Mouse (Mus musculus): ENCODE results near the gene Rad51d.
"Not testable (repeated sequence)": the region's sequence is repeated elsewhere in the genome, so short reads cannot be mapped to it uniquely, and the experiment has no call there.

Rad51d gene

DNA sequence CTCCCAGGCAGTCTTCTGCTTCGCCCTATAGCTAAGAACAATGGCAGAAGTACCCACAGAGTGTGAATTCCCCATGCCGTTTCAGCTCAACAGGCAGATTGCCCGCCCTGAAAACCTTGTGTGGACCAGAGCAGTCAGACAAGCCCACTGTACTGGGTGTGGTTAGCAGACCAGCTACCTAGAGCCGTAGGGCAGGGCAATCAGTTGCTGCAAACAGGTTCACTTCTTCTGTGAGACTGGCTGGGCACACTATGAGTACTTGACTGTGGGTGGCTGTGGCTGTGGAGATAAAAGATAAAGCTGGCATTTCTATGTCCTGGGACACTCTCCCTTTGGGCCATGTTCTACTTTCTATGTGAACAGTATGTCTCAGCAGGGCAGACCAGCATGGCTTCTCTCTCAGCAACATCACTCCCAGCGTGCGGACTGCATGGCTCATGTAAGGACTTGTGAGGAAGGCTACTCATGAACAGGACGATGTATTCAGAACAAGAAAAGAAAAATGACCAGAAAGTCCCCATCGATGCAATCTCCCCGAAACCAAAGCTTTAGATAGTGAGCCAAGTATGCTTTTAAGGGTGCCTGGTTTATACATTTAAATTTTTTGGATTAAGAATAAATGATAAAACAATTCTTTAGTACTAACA is 35.0 kb downstream of the Rad51d start:
- DNase-seq (ENCODE audit: low spot score), result no peak

DNA sequence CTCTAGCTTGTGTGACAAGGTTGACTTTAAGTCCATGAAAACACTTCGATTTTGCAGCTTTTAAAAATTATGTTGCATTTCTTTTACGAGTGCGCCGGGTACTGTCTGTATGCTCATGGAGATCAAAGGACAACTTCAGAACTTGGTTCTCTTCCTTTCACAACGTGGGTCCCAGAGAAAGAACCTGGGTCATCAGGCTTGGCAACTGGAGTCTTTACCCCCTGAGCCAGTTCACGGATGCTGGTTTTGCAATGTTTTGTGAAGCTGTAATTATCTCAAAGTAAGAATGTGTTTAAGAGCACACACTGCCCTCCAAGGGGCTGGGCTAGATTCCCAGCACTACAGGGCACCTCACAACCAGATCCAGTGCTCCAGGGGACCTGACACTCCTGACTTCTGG is 36.3 kb downstream of the Rad51d start:
- DNase-seq (ENCODE audit: low spot score), result no peak

- DNase-seq (ENCODE audit: low spot score), result no peak
Observed at GRCm38 (mm10) chr11:82852958-82853357, 37.5 kb downstream of the Rad51d start.

DNA sequence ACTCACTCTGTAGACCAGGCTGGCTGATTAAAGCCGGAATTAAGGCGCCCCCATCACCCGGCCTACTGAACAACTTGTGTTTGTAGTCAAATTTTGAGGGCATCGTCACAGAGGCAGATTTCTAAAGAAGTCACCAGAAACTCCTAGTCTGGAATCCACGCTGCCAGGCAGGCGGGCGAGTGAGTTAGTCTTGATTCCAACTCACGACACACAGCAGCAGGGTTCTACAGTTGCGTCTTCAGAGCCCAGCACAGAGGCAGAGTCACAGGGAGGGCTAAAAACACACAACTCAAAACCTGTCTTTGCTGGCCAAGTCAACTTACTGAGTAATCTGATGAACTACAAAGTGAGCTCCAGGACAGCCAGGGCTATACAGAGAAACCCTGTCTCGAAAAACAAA is 37.9 kb downstream of the Rad51d start:
- no peak for DNase-seq (ENCODE audit: low spot score)

DNA sequence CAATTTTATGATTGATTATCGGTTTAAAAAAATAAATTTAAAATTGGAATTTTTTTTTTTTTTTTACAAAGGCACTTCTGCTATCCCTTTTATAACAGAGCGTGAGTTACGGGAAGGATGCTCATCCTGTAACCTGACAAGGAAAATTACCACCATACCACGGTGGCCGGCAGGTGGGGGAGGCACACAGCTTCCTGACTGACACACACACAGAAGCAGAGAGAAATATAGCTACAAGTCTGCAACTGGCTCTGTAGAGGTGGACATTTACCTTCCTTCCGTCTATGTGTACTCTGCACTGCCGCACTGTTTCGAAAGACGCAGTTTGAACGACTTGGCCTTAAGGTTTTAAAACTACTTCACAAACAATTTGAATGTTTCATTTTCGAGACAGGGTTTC is 38.3 kb downstream of the Rad51d start:
- DNase-seq (ENCODE audit: low spot score), result no peak

DNA sequence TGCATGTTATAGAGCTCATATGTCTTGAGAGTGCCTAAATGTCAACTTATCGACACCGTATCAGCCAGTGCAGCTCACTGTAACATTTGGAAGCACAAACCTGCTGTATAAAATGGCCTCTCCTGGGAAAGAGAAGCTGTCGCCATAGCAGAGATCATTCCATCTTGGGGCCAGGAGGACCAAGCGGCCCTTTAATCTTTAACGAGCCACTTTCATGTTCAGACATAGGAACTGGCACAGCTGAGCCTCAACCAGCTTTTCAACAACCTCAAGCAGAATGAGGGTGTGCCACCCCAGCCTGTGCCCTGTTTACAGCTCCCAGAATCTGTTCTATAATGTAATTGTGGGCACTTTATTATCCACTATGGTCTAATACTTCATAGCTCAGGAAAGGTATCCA is 40.2 kb downstream of the Rad51d start:
- no peak for DNase-seq (ENCODE audit: low spot score)

DNA sequence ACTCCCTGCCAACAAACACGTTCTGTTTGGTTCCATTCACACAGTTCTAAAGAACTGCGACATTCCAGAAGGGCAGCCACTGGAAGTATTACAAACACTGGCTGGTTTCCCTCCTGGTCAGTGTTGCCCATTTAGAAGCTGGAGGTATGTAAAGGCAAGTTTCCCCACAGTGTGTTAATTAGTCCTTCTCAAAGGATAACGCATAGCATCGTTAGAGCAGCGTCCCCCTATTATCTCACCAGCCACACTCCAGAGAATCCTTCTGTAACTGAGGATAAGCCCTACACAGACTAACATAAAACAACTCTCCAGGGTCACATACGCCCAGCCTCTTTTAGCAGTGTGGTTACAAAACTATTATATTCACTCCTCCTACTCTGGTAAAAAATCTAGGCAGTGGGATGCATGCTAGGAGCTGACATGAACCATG is 42.8 kb downstream of the Rad51d start:
- no peak for DNase-seq (ENCODE audit: low spot score)

- no peak for DNase-seq (ENCODE audit: low spot score)
Observed at GRCm38 (mm10) chr11:82846938-82847337, 43.5 kb downstream of the Rad51d start.

GRCm38 (mm10) chr11:82846079-82846436 is 44.4 kb downstream of the Rad51d start:
- DNase-seq (ENCODE audit: low spot score), result no peak

DNA sequence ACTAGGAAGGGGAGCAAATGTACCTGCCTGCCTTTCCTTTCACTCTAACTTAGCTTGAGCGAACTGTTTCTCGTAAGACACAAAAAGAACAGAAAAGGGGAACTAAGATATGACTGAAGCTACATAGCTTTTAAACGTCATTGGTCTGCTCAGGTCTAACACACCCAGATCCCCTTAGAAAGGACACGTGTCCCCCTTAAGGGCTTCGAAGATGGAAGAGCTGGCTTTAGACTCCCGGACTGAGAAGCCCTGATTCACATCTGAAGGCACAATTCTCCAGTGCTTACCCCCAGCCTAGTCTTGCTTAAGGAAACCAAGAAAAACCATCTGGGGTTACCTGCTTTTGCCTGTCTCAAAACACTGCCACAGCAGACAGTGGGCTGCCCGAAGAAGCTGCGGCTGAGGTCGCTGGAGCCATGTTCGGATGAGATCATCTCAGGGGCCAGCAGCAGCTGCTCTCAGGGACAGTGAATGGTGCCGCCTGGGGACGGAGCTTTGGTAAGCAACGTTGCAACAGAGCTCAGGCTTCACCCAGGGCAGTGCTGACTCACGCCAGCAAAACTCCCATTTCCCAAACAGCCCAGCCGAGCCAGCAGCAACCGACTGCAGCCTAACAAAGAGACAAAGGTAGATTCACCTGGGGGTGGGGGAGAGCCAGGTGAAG is 44.9 kb downstream of the Rad51d start:
- no peak for DNase-seq (ENCODE audit: low spot score)

DNA sequence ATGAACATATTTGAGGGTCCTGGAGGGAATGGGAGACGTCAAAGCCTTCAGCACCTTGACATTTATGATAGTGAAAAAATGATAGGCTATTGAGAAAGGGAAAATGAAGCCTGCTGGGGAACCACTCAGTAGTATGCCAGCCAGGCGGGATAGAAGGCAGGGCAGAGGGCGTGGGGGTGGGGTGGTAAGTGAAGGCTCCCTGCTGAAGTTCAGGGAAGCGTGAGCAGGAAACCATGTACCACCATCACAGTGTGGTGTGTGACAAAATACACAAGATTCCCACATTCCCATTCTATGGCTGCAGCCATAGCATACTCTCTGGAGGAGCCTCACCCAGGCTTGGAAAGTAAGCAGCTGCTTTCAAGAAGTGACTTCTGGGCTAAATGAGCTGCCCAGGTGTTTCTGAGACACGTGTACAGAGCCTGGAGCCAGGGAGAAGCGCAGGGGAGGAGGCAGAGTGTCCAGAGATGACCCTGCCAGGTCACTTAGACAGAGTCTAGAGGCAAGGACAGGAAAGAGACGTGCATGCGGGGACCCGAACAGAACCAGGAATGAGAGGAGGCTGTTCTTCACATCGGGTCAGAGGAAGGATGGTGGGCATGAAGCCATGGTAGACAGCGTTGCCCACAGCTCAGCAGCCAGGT is 45.5 kb downstream of the Rad51d start:
- no peak for DNase-seq (ENCODE audit: low spot score)

GRCm38 (mm10) chr11:82838511-82838910 is 51.9 kb downstream of the Rad51d start:
- DNase-seq (ENCODE audit: low spot score), result no peak

DNA sequence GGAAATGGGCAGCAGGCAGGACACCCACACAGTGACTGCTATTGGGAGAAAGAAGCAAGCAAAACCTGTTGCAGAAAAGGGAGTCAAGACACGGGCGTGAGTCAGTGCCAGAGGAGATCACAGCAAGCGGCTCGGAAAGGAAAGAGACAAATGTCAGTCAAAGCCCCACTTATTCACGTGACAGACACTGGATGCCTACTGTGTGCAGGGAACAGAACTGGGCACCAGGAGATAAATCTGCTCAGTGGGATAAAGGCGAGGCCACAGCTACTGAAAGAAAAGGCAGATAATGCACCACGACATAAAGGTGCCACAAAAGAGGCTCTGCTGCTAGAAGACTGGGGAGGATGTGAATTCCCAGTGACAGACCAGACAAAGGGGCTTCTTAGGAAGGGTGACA is 52.6 kb downstream of the Rad51d start:
- no peak for DNase-seq (ENCODE audit: low spot score)

- DNase-seq (ENCODE audit: low spot score), result no peak
Observed at GRCm38 (mm10) chr11:82837192-82837591, 53.2 kb downstream of the Rad51d start.

- no peak for DNase-seq (ENCODE audit: low spot score)
Observed at GRCm38 (mm10) chr11:82835616-82836432, 54.6 kb downstream of the Rad51d start.

DNA sequence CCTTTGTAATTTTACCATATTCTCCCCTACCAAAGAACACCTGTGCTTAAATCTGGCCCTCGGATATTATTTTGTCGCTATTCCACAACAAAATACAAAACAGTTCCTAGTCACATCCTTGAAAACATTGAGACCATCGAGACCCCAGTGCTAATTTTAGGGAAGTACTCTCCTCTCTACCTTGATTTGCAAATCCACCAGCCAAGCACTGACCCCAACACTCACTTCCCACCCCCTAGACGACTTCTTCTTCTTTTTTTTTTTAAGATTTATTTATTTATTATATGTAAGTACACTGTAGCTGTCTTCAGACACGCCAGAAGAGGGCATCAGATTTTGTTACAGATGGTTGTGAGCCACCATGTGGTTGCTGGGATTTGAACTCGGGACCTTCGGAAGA is 56.1 kb downstream of the Rad51d start:
- DNase-seq (ENCODE audit: low spot score), result not testable (repeated sequence)

DNA sequence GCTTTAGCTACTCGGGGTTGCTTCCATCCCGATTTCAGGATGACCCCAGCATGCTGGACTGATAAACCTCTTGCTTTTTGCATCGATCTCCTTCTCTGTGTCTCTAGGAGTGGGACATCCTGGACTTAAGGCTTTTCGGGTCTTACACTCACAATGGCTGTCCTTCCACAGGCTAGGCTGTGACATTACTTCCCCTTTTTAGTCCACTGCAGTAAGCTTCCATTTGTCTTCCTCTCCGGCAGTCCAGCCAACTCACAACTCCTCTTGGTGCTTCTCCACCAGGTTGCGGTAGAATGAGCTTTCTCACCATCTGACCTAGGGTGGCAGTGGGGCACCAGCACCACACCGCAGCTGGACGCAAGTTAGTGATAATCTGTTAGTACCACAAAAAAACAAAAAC is 56.5 kb downstream of the Rad51d start:
- no peak for DNase-seq (ENCODE audit: low spot score)

GRCm38 (mm10) chr11:82832402-82832801 is 58.0 kb downstream of the Rad51d start:
- not testable (repeated sequence) for DNase-seq (ENCODE audit: low spot score)

DNA sequence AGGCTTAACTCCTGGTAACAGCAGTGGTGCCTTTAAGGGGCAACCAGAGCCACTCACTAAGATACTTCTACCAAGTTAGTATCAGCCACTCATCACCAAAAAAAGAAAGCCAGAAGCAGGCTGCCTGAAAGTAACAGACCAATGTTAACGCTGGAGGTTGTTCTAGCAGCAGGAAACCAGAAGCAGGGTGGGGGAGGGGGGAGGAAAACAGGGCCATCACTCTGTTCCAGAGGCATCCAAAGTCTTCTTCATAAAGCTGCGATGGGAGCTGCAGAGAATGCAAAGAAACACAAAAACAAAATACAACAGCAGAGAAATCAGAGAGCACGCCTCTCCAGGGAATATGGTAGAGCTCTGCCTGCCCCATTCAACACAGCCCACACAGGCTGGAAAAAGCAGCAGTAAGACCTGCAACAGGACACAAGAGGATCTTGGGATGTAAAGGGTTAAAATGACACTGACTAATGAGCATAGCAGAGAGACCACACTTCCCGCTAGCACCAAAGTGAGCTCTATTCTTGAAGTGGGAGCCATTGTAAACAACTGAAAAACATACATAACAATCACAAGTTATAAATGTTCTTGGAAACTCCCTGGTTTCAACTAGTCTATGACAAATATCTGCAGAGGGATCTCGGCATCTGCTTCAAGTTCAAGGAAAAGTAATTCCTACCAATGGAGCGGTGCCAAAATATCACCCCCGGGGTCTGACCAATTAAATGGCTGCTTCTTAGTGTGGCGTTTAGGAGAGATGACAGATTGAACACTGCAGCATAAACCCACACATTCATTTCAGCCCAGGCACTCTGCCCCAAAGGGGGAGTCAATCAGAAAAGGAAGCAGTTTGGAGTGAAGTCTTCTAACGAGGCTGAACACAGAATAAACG is 59.2 kb downstream of the Rad51d start:
- DNase-seq (ENCODE audit: low spot score), result no peak

DNA sequence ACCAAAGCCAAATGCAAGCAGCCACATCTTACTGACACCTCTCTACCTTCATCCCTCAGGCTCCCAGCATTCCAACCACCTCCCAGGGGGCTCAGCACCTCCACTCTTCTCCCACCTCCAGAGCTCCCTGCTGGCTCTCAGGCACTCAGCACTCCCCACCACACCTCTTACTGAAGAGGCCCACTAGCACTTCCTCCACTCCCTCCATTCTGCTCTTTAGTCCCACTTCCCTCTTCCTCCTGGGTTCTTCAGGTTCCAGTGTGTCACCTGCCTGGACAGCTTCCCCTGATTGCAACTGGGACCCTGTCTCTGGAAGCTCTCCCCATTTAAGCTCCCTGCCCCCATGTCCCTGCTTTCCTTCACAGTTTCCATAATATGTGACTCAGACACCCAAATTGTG is 63.6 kb downstream of the Rad51d start:
- DNase-seq (ENCODE audit: low spot score), result no peak
